Mouse (Mus musculus) cerebral cortex, adult 2 months (tissue): ENCODE measurements around the gene Npy4r.

Source experiments
- WGBS: fragments of 180-500 bp; shearing (Covaris S2); methylation state at CpG from one replicate; pipeline ENCODE4 v1.1.7; 2018; 5-methylcytosine and 5-hydroxymethylcytosine counted together

The Npy4r gene

DNA sequence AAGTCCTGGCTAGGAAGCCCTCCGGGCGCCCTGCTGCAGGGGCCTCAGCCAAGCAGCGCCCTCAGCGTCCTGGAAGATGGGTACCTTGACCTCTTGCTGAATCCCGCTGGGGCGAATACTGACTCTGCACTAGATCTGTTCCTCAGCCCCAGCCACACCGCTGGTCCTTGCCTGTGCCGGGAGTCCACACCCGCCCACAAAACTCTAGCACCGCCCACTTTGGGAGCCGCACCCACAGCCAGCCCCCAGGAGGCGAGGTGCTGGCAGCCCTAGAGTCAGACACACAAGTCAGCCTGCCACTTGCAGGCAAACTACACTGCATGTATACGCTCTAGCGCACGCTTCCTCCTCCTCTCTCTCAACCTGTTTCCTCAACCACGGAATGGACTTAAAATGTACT is at the start of gene Npy4r:
Gene Npy4r, minus strand, starts transcription at position 148 of the 400 bp plus-strand sequence.
- 21% methylated on average over 16 of the region's 16 CpGs for WGBS

GRCm38 (mm10) chr14:34201231-34202035 is 49.1 kb upstream of the Npy4r start, which contains the start of gene Gprin2:
Gprin2 (minus strand) TSS chr14:34201653.
- 5% methylated on average over 49 of the region's 52 CpGs for WGBS

DNA sequence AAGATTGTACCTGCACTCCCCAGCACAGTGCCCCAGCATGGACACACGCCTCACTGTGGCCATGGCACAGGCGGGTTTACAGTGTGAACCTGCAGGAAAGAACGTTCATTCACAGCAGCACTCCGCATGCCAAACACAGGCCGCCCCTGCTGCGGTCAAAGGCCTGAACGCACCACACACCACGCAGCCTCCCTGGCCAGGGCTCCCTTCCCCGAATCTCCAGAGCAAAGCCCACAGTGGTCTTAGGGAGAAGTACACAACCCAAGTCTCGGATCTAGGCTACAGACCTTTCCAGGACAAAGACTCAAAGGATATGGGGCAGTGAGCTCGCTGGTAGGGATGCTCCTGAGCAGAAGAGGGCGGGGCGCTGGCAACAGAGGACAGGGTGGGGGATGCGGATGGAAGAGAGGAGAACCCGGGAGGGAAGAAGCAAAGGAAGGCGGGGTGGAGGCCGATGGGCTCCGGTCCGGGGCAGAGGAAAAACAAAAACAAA is 48.5 kb upstream of the Npy4r start:
- WGBS = 13% methylated on average over 19 of the region's 19 CpGs

DNA sequence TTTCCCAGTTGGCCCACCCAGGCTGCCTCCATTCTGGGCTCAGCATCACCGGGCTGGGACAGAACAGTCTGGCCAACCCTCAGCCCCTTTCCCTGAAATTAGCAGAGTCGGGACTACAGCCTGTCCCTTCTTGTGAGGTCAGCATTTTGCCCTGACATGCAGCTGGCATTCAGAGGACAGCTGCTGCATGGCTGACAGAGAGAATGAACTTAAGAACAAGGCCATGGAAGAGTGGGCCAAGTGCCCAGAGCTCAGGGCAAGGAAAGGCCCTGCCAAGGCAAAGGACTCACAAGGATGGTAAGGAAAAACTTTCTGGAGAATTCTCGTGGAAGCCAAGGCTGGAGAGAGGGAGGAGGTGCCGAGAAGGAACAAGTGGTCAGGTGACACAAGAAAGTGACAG is 44.4 kb upstream of the Npy4r start:
- 68% methylated on average over 4 of the region's 4 CpGs for WGBS

- WGBS = 93% methylated on average over 15 of the region's 15 CpGs
Observed at GRCm38 (mm10) chr14:34195466-34195865, 43.2 kb upstream of the Npy4r start.

DNA sequence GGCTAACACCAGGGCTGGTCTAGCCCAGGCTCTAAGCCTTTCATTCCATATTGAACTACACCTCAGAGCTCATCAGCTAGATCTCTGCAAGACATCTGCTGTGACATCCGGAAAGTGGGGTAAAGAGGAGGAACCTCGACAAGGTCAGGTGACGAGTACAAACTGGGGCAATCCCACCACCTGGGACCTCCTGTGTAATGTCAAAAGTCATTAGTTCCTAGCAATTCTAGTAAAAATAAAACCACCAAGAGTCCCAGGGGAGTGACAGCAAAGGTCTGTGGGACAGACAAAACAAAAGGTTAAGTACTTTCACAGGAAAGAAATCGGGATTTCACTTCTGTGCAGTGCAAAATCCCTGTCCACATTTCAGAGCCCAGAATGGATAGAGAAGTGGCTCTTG is 41.6 kb upstream of the Npy4r start:
- 83% methylated on average over 4 of the region's 4 CpGs for WGBS

DNA sequence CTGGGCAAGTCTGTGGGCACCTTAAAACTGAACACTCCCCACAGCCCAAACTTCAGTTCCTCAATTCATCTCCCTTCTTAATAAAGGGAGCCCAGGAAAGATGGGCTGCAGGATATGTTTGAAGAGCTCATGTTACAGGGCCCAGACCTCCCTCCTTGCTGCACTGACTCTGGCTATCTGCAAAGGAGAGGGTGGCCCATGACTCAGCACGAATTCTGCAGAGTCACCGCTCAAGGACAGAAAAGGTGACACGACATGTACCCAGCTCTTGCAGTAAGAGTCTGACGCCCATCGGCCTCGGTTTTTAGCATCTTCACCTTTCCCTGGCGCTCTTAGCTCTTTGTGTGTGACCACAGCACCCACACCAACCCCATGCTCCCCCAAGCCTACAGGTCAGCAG is 38.1 kb upstream of the Npy4r start:
- 85% methylated on average over 7 of the region's 7 CpGs for WGBS

- 74% methylated on average over 5 of the region's 5 CpGs for WGBS
Observed at GRCm38 (mm10) chr14:34188629-34189028, 36.3 kb upstream of the Npy4r start.

- WGBS = 100% methylated on average over 1 of the region's 1 CpGs
Observed at GRCm38 (mm10) chr14:34183101-34183500, 30.8 kb upstream of the Npy4r start.

GRCm38 (mm10) chr14:34179351-34179750 is 27.1 kb upstream of the Npy4r start:
- WGBS = 45% methylated on average over 3 of the region's 3 CpGs

- WGBS = 69% methylated on average over 3 of the region's 3 CpGs
Observed at GRCm38 (mm10) chr14:34171107-34171506, 18.8 kb upstream of the Npy4r start.

DNA sequence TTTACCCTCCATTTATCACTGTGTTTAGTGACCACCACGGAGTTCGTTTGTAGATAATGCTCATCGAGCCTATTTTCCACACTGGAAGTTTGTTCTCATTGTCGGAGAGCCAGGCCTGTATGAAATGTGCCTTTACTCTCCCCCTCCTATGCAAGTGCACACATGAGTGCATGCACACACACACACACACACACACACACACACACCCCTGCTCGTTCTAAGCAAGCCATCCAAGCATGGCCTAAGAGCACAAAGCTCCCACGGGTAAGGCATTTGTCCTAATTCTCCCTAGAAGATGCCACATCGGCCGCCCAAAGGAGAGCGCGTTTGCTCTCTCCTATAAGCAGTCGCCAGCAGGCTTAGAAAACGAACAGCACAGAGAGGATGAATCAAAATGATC is 3.5 kb upstream of the Npy4r start:
- WGBS = 66% methylated on average over 12 of the region's 12 CpGs

- WGBS = 56% methylated on average over 9 of the region's 9 CpGs
Observed at GRCm38 (mm10) chr14:34154601-34155337, 2.5 kb upstream of the Npy4r start.

DNA sequence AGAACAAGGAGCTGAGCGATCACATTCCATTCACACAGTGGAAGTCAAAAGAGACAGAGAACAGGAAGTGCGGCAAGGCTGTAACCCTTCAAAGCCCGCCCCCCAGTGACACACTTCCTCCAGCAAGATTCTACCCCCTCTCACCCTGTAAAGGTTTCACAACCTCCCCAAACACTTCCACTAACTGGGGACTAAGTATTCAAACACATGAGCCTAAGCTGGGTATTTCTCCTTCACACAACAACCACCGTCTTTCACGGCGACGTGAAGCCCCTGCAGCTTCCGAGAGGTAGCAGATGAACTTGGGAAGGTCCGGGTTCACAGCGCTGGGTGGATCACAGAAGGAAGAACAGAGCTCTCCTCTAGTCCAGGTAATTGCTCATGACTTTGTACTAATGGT is 9.4 kb downstream of the Npy4r start:
- WGBS = 93% methylated on average over 10 of the region's 10 CpGs

DNA sequence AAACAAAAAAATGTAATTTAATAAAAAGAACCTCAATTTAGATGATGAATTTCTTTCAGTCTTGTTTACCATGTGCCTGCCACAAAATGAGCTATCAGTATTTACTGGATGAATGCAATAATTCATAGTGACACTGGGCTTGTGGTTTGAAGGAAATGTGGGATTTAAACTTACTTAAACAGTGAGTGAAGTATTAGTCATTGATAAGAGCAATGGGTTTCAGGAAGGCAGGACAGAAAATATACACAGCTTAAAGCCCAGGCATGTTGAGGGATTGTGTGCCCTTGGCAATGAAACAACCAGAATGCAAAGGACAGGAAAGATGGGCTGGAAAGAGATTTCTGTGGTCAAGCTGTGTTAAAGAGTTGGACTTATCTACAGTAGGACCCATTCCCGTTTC is 10.0 kb downstream of the Npy4r start:
- WGBS = 81% methylated on average over 1 of the region's 1 CpGs

- WGBS = 71% methylated on average over 15 of the region's 15 CpGs
Observed at GRCm38 (mm10) chr14:34139671-34140664, 12.3 kb downstream of the Npy4r start.

- WGBS = 78% methylated on average over 6 of the region's 6 CpGs
Observed at GRCm38 (mm10) chr14:34131216-34131615, 21.1 kb downstream of the Npy4r start.

- 90% methylated on average over 4 of the region's 4 CpGs for WGBS
Observed at GRCm38 (mm10) chr14:34121691-34122090, 30.6 kb downstream of the Npy4r start.

DNA sequence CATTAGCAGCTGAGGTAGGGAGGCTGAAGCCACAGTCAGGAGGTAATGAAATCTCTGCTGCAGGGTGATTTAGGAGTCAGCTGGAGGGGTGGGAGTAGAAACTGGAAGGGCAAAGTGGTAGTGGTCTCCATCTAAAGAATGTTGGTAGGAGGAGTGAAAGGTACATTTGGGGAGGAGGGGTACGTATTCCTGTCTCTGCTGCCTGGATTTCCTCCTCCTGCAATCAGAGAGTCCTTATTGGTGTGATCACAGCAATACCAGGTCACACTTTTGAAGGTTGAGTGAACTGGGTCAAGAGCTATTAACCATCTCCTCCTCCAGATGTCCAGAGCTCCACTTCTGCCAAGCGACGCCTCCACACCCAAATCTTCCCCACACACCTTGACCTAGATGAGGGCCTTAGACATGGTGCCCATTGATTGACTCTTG is 31.4 kb downstream of the Npy4r start:
- 97% methylated on average over 3 of the region's 3 CpGs for WGBS

DNA sequence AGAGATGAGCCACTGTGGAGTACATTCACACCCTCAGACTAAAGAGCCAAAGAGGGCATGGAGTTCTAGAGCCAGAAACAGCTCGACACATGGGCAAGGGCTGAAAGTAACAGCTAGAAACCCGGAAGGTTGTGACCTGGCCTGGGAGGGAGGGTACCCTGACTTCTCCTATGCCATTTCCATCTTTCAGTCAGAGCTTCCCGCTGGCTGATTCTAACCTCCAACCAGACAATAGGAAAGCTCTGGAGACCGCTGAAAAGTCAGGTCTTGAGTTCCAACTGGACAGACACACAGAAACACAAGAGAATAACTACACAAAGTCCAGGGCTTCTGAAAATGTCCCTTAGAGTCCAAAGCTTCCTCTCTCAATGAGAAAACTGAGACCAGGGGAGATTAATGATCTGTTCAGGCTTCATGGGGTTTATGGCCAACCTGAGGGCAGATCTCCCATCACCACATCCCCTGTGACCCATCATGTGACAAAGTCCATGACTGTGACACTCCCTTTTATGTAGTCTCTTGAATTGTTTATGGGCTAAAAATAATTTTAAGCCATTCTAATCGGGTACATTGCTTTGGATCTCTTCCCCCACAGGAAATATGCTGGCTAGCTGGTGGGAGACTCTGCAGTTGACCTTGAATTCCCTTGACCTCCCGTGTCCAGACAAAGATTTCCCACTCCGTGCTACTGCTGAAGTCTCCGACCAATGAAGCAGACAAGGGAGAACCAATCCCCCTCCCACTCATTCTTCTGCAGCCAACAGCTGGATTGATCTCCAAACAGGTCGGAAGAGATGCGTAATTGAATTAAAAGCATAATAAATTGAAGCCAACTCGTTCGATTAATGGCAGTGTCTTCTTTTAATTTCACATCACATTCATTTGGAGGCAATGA is 32.0 kb downstream of the Npy4r start:
- 85% methylated on average over 12 of the region's 12 CpGs for WGBS
